Mouse (Mus musculus) CH12.LX (cell line): ENCODE data around the gene Cmc2. TPM values are rescaled to one million over a fixed set of nuclear protein-coding genes. Genes with fewer than 3 reads are reported as not detected.

Source experiments
- DNase-seq: peaks from one replicate; pipeline ENCODE4 v3.0.0-alpha.2; 2013; ENCODE audit errors: extremely low read depth
- H3K27ac ChIP-seq: 2 replicates; pipeline ENCODE4 v1.5.1; 2012; ENCODE audit warnings: low read depth, mild to moderate bottlenecking, control low read depth, moderate library complexity; ENCODE audit not compliant: insufficient read depth
- H3K27me3 ChIP-seq: replicated peaks from 2 replicates; pipeline ENCODE3; 2012; ENCODE audit warnings: inconsistent platforms
- H3K36me3 ChIP-seq, 2 experiments: replicated peaks in 1 of 2; 2 replicates each; pipeline versions ENCODE3 to v1.6.1; 2012; ENCODE audit warnings: inconsistent platforms in 1 of 2, low read length in 1 of 2, mild to moderate bottlenecking in 1 of 2, mixed read lengths in 1 of 2, moderate library complexity in 1 of 2; ENCODE audit not compliant: control insufficient read depth in 1 of 2, insufficient read depth in 1 of 2
- H3K4me1 ChIP-seq, 2 experiments: 2 replicates each; pipeline ENCODE4 v1.6.1; 2012; ENCODE audit warnings: inconsistent platforms in 1 of 2, moderate library complexity in 1 of 2; ENCODE audit not compliant: insufficient read depth in 2 of 2, control insufficient read depth in 1 of 2
- H3K4me2 ChIP-seq: 2 replicates; pipeline ENCODE4 v1.6.1; 2012; ENCODE audit warnings: low read depth, mild to moderate bottlenecking, control low read depth; ENCODE audit not compliant: poor library complexity, insufficient read depth, severe bottlenecking
- H3K4me3 ChIP-seq, 3 experiments: fragments of 150-350 bp in 1 of 3; sonication (generic) in 1 of 3; replicated peaks in 1 of 3; 2 replicates each; pipeline versions ENCODE3 to v1.5.1; 2011 to 2012; ENCODE audit warnings: low read depth in 2 of 3, low read length in 2 of 3, mild to moderate bottlenecking in 2 of 3, moderate library complexity in 2 of 3, control low read depth in 1 of 3, improper control_type of control experiment in 1 of 3, inconsistent platforms in 1 of 3, mixed read lengths in 1 of 3; ENCODE audit not compliant: poor library complexity in 1 of 3
- H3K79me2 ChIP-seq: replicated peaks from 2 replicates; pipeline ENCODE4 v1.6.1; 2012; ENCODE audit warnings: mild to moderate bottlenecking, moderate library complexity; ENCODE audit not compliant: control insufficient read depth, poor library complexity, insufficient read depth, severe bottlenecking; ENCODE audit errors: extremely low read depth
- H3K9ac ChIP-seq: 2 replicates; pipeline ENCODE4 v1.6.1; 2012; ENCODE audit warnings: low read depth, mild to moderate bottlenecking, control low read depth, moderate library complexity; ENCODE audit not compliant: insufficient read depth
- H3K9me3 ChIP-seq: replicated peaks from 2 replicates; pipeline ENCODE3; 2012; ENCODE audit warnings: low read length, inconsistent platforms, mixed read lengths
- CHD1 ChIP-seq: IDR thresholded peaks from 2 replicates; pipeline ENCODE4 v1.6.1; 2012; ENCODE audit warnings: low read depth, low read length, improper control_type of control experiment, inconsistent platforms
- CTCF ChIP-seq, 2 experiments: IDR thresholded peaks in 1 of 2; conservative IDR thresholded peaks in 1 of 2; 2 replicates each; pipeline ENCODE4 v1.5.1; 2011 to 2012; ENCODE audit warnings: low read depth in 2 of 2, low read length in 2 of 2, improper control_type of control experiment in 1 of 2, inconsistent platforms in 1 of 2, mild to moderate bottlenecking in 1 of 2, moderate library complexity in 1 of 2
- ELF1 ChIP-seq: IDR thresholded peaks from 2 replicates; pipeline ENCODE4 v1.6.1; 2014; ENCODE audit warnings: low read depth, mild to moderate bottlenecking, inconsistent platforms, low read length, improper control_type of control experiment
- EP300 ChIP-seq: IDR thresholded peaks from 2 replicates; pipeline ENCODE4 v1.6.1; 2011; ENCODE audit warnings: low read length, improper control_type of control experiment
- ETS1 ChIP-seq: conservative IDR thresholded peaks from 2 replicates; pipeline ENCODE4 v1.6.1; 2012; ENCODE audit warnings: low read depth, mild to moderate bottlenecking, inconsistent platforms, low read length, improper control_type of control experiment, moderate library complexity
- HCFC1 ChIP-seq: IDR thresholded peaks from 2 replicates; pipeline ENCODE4 v1.6.1; 2012; ENCODE audit warnings: low read depth, mild to moderate bottlenecking, inconsistent platforms, low read length, improper control_type of control experiment
- IRF4 ChIP-seq: IDR thresholded peaks from 2 replicates; pipeline ENCODE4 v1.6.1; 2014; ENCODE audit warnings: low read depth, mild to moderate bottlenecking, inconsistent platforms, low read length, improper control_type of control experiment
- JUND ChIP-seq: conservative IDR thresholded peaks from 2 replicates; pipeline ENCODE4 v1.6.1; 2011; ENCODE audit warnings: low read depth, low read length, improper control_type of control experiment
- KAT2A ChIP-seq: IDR thresholded peaks from 2 replicates; pipeline ENCODE4 v1.6.1; 2012; ENCODE audit warnings: low read length, improper control_type of control experiment, inconsistent platforms; ENCODE audit not compliant: insufficient replicate concordance
- MAX ChIP-seq: IDR thresholded peaks from 2 replicates; pipeline ENCODE4 v1.6.1; 2011; ENCODE audit warnings: low read length, improper control_type of control experiment
- MXI1 ChIP-seq: IDR thresholded peaks from 2 replicates; pipeline ENCODE4 v1.6.1; 2011; ENCODE audit warnings: mild to moderate bottlenecking, low read depth, low read length, improper control_type of control experiment
- MYC ChIP-seq: IDR thresholded peaks from 2 replicates; pipeline ENCODE4 v1.6.1; 2011; ENCODE audit warnings: low read depth, mild to moderate bottlenecking, improper control_type of control experiment, low read length
- NELFE ChIP-seq: IDR thresholded peaks from 2 replicates; pipeline ENCODE4 v1.6.1; 2011; ENCODE audit warnings: low read depth, low read length, improper control_type of control experiment
- NRF1 ChIP-seq: IDR thresholded peaks from 2 replicates; pipeline ENCODE4 v1.6.1; 2014; ENCODE audit warnings: low read depth, mild to moderate bottlenecking, inconsistent platforms, low read length, improper control_type of control experiment, moderate library complexity
- PAX5 ChIP-seq: IDR thresholded peaks from 2 replicates; pipeline ENCODE4 v1.6.1; 2012; ENCODE audit warnings: low read length, inconsistent platforms, mixed read lengths
- POLR2A ChIP-seq: IDR thresholded peaks from 2 replicates; pipeline ENCODE4 v1.6.1; 2011; ENCODE audit warnings: low read depth, mild to moderate bottlenecking, improper control_type of control experiment, low read length
- POLR2AphosphoS2 ChIP-seq: IDR thresholded peaks from 2 replicates; pipeline ENCODE4 v1.6.1; 2011; ENCODE audit warnings: low read depth, low read length, improper control_type of control experiment
- RCOR1 ChIP-seq: conservative IDR thresholded peaks from 2 replicates; pipeline ENCODE4 v1.6.1; 2012; ENCODE audit warnings: low read depth, mild to moderate bottlenecking, inconsistent platforms, low read length, improper control_type of control experiment
- SMC3 ChIP-seq: IDR thresholded peaks from 2 replicates; pipeline ENCODE4 v1.6.1; 2011; ENCODE audit warnings: low read depth, low read length, improper control_type of control experiment
- TCF12 ChIP-seq: IDR thresholded peaks from 2 replicates; pipeline ENCODE4 v1.6.1; 2014; ENCODE audit warnings: low read depth, mild to moderate bottlenecking, inconsistent platforms, low read length, improper control_type of control experiment
- UBTF ChIP-seq: IDR thresholded peaks from 2 replicates; pipeline ENCODE4 v1.6.1; 2012; ENCODE audit warnings: low read depth, mild to moderate bottlenecking, inconsistent platforms, low read length, improper control_type of control experiment, moderate library complexity
- USF1 ChIP-seq: IDR thresholded peaks from 2 replicates; pipeline ENCODE4 v1.6.1; 2014; ENCODE audit warnings: low read depth, mild to moderate bottlenecking, inconsistent platforms, low read length, improper control_type of control experiment
- USF2 ChIP-seq: conservative IDR thresholded peaks from 2 replicates; pipeline ENCODE4 v1.6.1; 2011; ENCODE audit warnings: low read depth, low read length, improper control_type of control experiment
- ZC3H11A ChIP-seq: IDR thresholded peaks from 2 replicates; pipeline ENCODE4 v1.6.1; 2012; ENCODE audit warnings: low read depth, mild to moderate bottlenecking, inconsistent platforms, low read length, improper control_type of control experiment
- ZKSCAN1 ChIP-seq: IDR thresholded peaks from 2 replicates; pipeline ENCODE4 v1.6.1; 2012; ENCODE audit warnings: low read depth, inconsistent platforms, low read length, improper control_type of control experiment, borderline replicate concordance
- ZMIZ1 ChIP-seq: IDR thresholded peaks from 2 replicates; pipeline ENCODE4 v1.6.1; 2012; ENCODE audit warnings: low read depth, mild to moderate bottlenecking, inconsistent platforms, low read length, improper control_type of control experiment
- dilution Hi-C: fragments of 300-500 bp; cut with MboI; formaldehyde crosslinking; loops from 2 replicates; pipeline ENCODE4 v1.14.3; 2020; ENCODE audit warnings: low sequenced_read_pairs; ENCODE audit not compliant: extremely low pct_unique_long_range_greater_than_20kb, extremely low pct_ligation_motif_present
- in situ Hi-C: fragments of 300-500 bp; cut with MboI; formaldehyde crosslinking; loops from 3 replicates; pipeline ENCODE4 v1.14.3; 2019; ENCODE audit warnings: low sequenced_read_pairs, low pct_ligation_motif_present, low pct_unique_long_range_greater_than_20kb, mixed read lengths
- polyA plus RNA-seq: library from polyadenylated mRNA; unstranded; fragments of >175 nt; gene quantifications from 2 replicates; pipeline ENCODE4 v1.2.1, GENCODE M21; 2012; ENCODE audit warnings: low read depth; ENCODE audit not compliant: insufficient read length
- total RNA-seq, 2 experiments: library from RNA; depleted of rRNA; stranded (reverse); fragments of 300-350 nt in 1 of 2; fragments of >200 nt in 1 of 2; gene quantifications; 2 replicates each; pipeline ENCODE4 v1.2.3; 2012 to 2014

The Cmc2 gene
- total and polyA plus RNA-seq, 3 experiments, result 29.1 to 55.1 (median 39.4) TPM

DNA sequence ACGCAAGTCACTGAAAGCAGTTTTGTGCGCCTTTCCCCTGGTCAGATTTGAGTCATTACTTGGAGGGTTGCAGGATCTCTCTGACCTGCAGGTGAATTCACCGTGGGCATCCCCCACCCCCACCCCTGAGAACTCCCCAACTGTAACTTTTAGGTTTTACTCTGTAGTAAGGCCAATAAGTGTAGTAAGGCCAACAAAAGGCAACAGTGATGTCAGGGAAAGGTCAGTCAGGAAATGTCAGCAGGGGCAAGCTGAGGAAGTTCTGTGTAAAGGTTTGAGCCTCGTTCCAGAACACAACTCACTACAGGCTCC is 23.1 kb upstream of the Cmc2 start:
- H3K27ac ChIP-seq, result peak overlapping the region; percentile 92
- H3K36me3 ChIP-seq, result peaks cover 10 to 33% of the 10 kb centered on the region in 2 experiments
- peak overlapping the region; percentile 69 to 98 (median 98) for H3K4me3 ChIP-seq
- dilution Hi-C loops, result no loop called here
- TF ChIP-seq EP300 (peak; percentile 44; the same call in 1 of the 2 replicates), NRF1 (no peak), MXI1 (0 out of 2 replicates have a peak, but pooled peaks have one; percentile 50), CTCF (conservative IDR thresholded peaks at IDR 0.05 in 1 of 2, IDR thresholded peaks at IDR 0.05 in 1 of 2; ENCODE audit: low read depth in 2 of 2, low read length in 2 of 2) (no peak), ZKSCAN1 (no peak), KAT2A (no peak), MAX (no peak), CHD1 (no peak), ETS1 (peak; percentile 56; the same call in 1 of the 2 replicates), ZMIZ1 (no peak), IRF4 (peak; percentile 84), TCF12 (no peak), MYC (no peak), ZC3H11A (no peak), SMC3 (no peak), RCOR1 (no peak), USF2 (no peak), JUND (peak; percentile 39; the same call in 1 of the 2 replicates), USF1 (no peak), PAX5 (no peak), POLR2AphosphoS2 (no peak), ELF1 (no peak), HCFC1 (no peak), UBTF (0 out of 2 replicates have a peak, but pooled peaks have one; percentile 40), NELFE (no peak), POLR2A (no peak)
- TF ChIP-seq, all 38 proteins: peak for 6
- Histone ChIP-seq H3K4me2 (peak overlapping the region; percentile 98), H3K9ac (peak overlapping the region; percentile 79; the same call in 1 of the 2 replicates), H3K79me2 (peaks cover 42% of the 10 kb centered on the region), H3K9me3 (no peaks in the 10 kb centered on the region), H3K4me1 (peaks cover 11 to 39% of the 10 kb centered on the region in 2 experiments), H3K27me3 (no peaks in the 10 kb centered on the region)
- DNase-seq, result no peak
- in situ Hi-C loops, result no loop called here
